Mouse (Mus musculus) yolk sac, embryonic 10.5 days (tissue): Measurements from ENCODE around the gene Clec1b.

Experiments
- DNase-seq: peaks from one replicate; pipeline ENCODE4 v3.0.0-alpha.2; 2017; ENCODE audit warnings: low spot score

Gene Clec1b

GRCm38 (mm10) chr6:129414177-129414576, 17.1 kb downstream of the Clec1b start:
- no peak for DNase-seq

- DNase-seq = no peak
Observed at GRCm38 (mm10) chr6:129422311-129422710, 25.2 kb downstream of the Clec1b start.

DNA sequence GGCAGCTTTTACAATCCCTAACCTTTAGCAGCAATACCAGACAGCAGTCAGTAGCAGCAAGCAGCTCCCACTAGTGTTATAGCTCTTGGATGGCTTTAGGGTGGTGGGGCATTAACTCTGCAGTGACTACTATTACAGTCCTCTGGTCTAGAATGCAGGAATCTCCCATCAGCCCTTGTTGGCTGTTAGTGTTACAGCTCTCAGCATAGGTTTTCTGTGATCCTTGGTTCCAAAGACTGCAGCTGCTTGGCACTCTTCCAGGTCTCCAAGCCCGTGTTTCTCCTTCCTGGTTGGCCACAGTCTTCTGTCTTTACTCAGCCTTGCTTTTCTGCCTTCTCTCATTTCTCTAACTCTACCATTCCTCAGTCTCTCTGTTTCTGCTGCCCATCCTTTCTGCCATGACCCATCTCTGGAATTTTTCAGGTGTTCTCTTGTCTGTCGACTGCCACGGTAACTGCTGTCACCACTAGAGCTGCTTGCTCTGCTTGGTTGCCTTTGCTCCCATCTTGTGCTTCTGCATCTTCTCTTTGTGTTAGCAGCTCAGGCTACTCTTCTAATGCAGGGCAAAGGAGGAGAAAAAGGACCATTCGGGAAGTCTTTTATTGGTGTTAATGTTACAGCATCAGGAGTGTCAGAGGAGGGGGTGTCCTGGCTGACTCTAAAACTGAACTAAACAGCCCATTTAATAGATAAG, 26.1 kb downstream of the Clec1b start:
- DNase-seq = no peak

DNA sequence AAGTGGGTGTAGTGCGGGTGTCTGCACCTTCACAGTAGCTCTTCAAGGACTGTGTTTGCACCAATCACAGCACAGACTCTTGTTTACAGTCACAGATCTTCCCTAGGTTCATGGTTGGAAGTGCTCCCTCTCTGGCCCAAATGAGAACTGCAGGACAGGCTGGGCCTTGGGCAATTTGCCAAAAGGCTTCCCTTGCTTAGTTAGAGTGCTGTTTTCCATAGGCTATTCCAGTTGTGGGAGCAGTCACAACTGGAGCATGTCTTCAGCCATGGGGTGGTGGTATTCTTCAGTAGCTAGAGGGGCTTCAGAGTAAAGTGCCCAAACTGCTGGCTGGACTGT, 26.6 kb downstream of the Clec1b start:
- DNase-seq = peak; percentile 57

DNA sequence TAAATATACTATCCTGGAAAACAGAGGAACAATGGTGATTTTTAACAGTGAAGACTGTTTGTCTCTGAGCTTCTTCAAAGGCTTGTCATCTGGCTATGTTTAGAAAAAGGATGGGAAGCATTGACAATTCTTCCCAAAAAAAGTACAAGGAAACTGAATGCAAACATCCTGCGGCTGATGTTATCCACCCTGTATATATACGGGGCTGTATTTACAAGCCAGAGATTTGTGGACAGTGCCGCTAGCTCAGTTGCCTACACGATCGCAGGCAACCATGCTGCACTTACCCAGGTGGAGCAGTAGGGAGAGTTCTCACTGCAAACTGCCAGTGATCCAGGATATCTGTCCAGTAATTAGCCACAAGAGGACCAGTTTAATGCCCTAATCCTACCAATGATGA, 28.1 kb downstream of the Clec1b start:
- DNase-seq = no peak

GRCm38 (mm10) chr6:129425812-129426211, 28.7 kb downstream of the Clec1b start:
- DNase-seq = peak; percentile 13

DNA sequence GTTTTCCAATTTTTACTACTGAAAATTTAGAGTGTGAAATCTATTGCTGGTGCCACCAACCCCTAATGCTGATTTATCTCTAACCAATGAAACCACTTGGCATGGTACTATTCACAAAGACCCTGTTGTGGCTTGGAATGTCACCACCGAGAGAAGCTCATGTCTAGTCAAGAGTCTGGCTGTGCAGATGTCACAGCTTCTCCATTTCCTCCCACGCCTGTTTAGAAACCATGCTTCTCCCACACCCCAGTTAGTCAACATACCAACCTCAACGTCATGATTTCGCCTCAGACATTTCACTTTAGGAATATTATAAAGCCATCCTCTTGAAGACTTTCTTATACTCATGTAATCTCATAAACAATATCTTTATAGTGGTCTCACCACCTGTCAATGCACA, 30.2 kb downstream of the Clec1b start:
- no peak for DNase-seq

DNA sequence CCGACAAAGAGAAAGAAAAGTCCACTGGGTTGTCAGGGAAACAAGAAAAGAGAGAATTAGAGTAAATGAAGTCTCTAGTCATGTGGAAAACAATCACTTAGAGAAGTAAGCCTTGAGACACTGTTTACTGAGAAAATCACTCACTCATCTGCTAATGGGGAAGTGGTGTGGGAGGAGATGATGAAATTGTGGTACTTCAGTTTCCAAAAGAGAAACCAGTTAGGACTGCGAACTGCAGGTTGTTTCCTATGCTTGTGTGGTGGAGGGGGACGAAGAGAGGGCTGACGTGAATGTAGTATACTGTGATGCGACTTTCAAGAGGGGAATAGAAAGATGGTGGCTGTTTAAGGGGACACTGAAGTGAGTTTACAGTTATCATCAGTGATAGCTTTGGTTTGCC, 37.1 kb downstream of the Clec1b start:
- no peak for DNase-seq

DNA sequence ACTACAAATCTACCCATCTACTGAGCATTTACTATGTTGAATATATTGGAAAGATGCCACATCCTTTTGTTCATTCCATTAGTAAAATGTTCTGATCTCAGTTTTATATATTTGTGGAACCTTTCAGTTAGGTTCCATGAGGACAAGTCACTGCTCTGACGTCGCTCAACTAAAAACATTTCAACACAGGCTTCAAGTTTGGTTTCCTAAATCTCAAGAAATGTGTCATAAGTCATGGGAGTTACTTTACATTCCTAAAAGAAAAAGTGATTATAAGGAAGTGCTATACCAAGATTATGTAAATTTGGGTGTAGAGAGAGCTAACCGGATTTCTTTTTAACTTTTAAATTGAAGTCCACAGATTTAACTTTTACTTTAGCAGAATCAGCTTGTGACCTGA, 38.9 kb downstream of the Clec1b start:
- DNase-seq = no peak

DNA sequence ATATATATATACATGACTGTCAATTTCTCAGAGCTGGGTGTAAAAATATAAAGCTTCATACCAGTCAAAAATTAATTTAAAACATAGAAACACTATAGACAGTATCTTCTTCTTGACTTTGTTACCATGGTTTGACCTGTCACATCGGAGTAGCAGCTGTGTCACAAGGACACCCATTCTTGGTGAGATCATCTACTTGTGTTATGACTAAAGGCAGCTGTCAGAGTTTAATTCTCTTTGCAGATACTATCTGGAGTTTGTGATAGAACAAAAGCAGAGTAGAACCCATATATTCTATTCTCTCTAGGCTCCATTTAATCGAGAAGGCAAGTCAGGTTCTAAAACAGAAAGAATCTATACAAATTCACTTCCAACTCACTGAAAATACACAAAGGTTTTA, 40.9 kb downstream of the Clec1b start:
- no peak for DNase-seq

GRCm38 (mm10) chr6:129449743-129450142, 52.6 kb downstream of the Clec1b start:
- no peak for DNase-seq

- DNase-seq = no peak
Observed at GRCm38 (mm10) chr6:129451411-129452039, 54.4 kb downstream of the Clec1b start, which contains the start of gene Clec1a. Gene Clec1a, minus strand, starts transcription at chr6:129452000.
